Mouse (Mus musculus) induced T-regulatory cell, adult 2 months (primary cell): ENCODE measurements around the gene Srd5a2.

Source experiments
- DNase-seq: peaks from one replicate; pipeline ENCODE4 v3.0.0-alpha.2; 2012; ENCODE audit warnings: low read depth

Gene Srd5a2

GRCm38 (mm10) chr17:73984508-73984907, 63.2 kb downstream of the Srd5a2 start:
- no peak for DNase-seq

- DNase-seq = no peak
Observed at GRCm38 (mm10) chr17:73982871-73983270, 64.8 kb downstream of the Srd5a2 start.

GRCm38 (mm10) chr17:73976066-73976465, 71.7 kb downstream of the Srd5a2 start:
- DNase-seq = no peak

- DNase-seq = no peak
Observed at GRCm38 (mm10) chr17:73972648-73973047, 75.1 kb downstream of the Srd5a2 start.

- no peak for DNase-seq
Observed at GRCm38 (mm10) chr17:73971291-73971690, 76.4 kb downstream of the Srd5a2 start.

- no peak for DNase-seq
Observed at GRCm38 (mm10) chr17:73970361-73971027, 77.2 kb downstream of the Srd5a2 start.
